Mouse (Mus musculus) ovary, adult 2 months (tissue): Measurements from ENCODE around the gene Gskip. TPM values are rescaled to one million over a fixed set of nuclear protein-coding genes. Genes with fewer than 3 reads are reported as not detected.

ENCODE experiments used
- polyA plus RNA-seq: library from polyadenylated mRNA; depleted of rRNA; stranded (reverse); fragments of >200 nt; gene quantifications from 2 replicates; pipeline ENCODE4 v1.2.3, GENCODE M21; 2012; rRNA removed

Gskip gene
- polyA plus RNA-seq = 6.7 and 8.4 TPM in 2 replicates

GRCm38 (mm10) chr12:105683933-105684901 lies at the start of gene Gskip:
TSS of gene Gskip (plus strand) at chr12:105684829.

GRCm38 (mm10) chr12:105685001-105685691 lies 517 bp downstream of the Gskip start, which contains the start of gene Atg2b:
TSS of gene Atg2b (minus strand) at chr12:105685211.

DNA sequence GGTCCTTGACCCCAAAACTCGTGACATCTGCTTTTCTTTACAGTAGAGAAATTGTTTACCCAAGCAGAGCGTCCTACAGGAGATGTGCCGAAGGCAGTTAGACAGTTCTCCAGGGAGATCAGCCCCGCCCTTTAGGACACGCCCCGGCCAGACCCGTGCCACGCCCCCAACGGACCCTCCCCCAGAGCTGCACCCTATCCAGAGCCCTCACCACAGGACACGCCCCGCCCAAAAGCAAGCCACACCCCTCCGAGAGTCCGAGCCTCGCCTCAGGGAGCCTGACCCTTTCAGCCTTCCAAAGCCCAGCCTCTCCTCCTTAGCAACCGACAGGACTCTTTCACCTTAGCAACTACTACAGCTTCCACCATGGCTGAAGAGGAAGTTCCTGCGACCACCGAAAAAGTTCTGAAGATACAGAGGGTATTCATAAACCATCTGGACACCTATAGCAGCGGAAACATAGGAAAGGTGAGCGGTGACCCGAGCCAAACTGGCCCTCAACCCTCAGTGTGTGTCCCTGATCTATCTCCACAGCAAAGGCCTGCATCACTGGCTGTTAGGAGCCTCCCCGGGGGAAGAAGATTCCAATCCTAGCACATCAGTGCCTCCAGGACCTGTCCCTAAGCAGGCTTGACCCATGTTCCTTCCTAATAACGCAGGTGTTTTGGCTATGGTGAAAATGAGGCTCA lies 21.3 kb downstream of the Gskip start, which contains the start of gene Ak7:
TSS of gene Ak7 (plus strand) at position 178 of the 689 bp plus-strand sequence.

Other genes with a start within 250 kb of the Gskip start
- 5.8 TPM in 2 replicates for gene D430019H16Rik, start 231.0 kb upstream of the Gskip start, polyA plus RNA-seq
- gene Bdkrb2, start 121.6 kb upstream of the Gskip start, polyA plus RNA-seq = 0.91 and 1.8 TPM in 2 replicates
- 3.0 and 3.1 TPM in 2 replicates for gene Bdkrb1, start 81.7 kb upstream of the Gskip start, polyA plus RNA-seq
- gene Atg2b, start 382 bp downstream of the Gskip start, polyA plus RNA-seq = 15.5 and 16.6 TPM in 2 replicates
- gene Ak7, start 21.1 kb downstream of the Gskip start, polyA plus RNA-seq = 3.5 and 4.0 TPM in 2 replicates
- gene Papola, start 99.9 kb downstream of the Gskip start, polyA plus RNA-seq = 110 and 149 TPM in 2 replicates